Mouse (Mus musculus) forebrain, postnatal 0 days (tissue): ENCODE data around the gene H2afx. TPM values are rescaled to one million over a fixed set of nuclear protein-coding genes. Genes with fewer than 3 reads are reported as not detected.
A peak's percentile ranks its signal among the peaks of the same experiment; 100 is the strongest.
"Not testable (repeated sequence)": the region's sequence is repeated elsewhere in the genome, so short reads cannot be mapped to it uniquely, and the experiment has no call there.

Experiments used
- ATAC-seq: fragments of 200-750 bp; cut with Nextera tagmentation; 2 replicates; pipeline ENCODE4 v1.8.0; 2017; ENCODE audit warnings: mild to moderate bottlenecking, moderate library complexity
- DNase-seq: peaks from one replicate; pipeline ENCODE4 v3.0.0-alpha.2; 2015
- H3K27ac ChIP-seq: fragments of 300-500 bp; sonication (generic); 2 replicates; pipeline ENCODE4 v1.5.1; 2014; ENCODE audit warnings: low read depth, mild to moderate bottlenecking, antibody characterized with exemption, low read length, moderate library complexity, mixed read lengths
- H3K27me3 ChIP-seq: fragments of 300-500 bp; sonication (generic); 2 replicates; pipeline ENCODE4 v1.6.1; 2014; ENCODE audit warnings: mild to moderate bottlenecking, low read length, mixed read lengths; ENCODE audit not compliant: insufficient read depth
- H3K36me3 ChIP-seq: fragments of 300-500 bp; sonication (generic); 2 replicates; pipeline ENCODE4 v1.6.1; 2014; ENCODE audit warnings: mild to moderate bottlenecking, moderate library complexity; ENCODE audit not compliant: insufficient read depth
- H3K4me1 ChIP-seq: fragments of 300-500 bp; sonication (generic); 2 replicates; pipeline ENCODE4 v1.6.1; 2014; ENCODE audit warnings: antibody characterized with exemption; ENCODE audit not compliant: insufficient read depth
- H3K4me2 ChIP-seq: fragments of 300-500 bp; sonication (generic); 2 replicates; pipeline ENCODE4 v1.6.1; 2014; ENCODE audit warnings: low read depth, mild to moderate bottlenecking, moderate library complexity
- H3K4me3 ChIP-seq: fragments of 300-500 bp; sonication (generic); 2 replicates; pipeline ENCODE4 v1.5.1; 2014; ENCODE audit warnings: low read depth, low read length, mixed read lengths
- H3K9ac ChIP-seq: fragments of 300-500 bp; sonication (generic); 2 replicates; pipeline ENCODE4 v1.6.1; 2014; ENCODE audit warnings: mild to moderate bottlenecking
- H3K9me3 ChIP-seq: fragments of 300-500 bp; sonication (generic); 2 replicates; pipeline ENCODE4 v1.6.1; 2016; ENCODE audit warnings: low read length
- CTCF ChIP-seq: sonication (generic); IDR thresholded peaks from 2 replicates; pipeline ENCODE4 v1.5.1; 2016; ENCODE audit warnings: antibody characterized with exemption, control low read depth, low read depth
- WGBS: fragments of 180-500 bp; shearing (Covaris S2); extraction: QIAGEN DNeasy Blood & Tissue Kit; methylation state at CpG from one replicate; pipeline ENCODE4 v1.1.7; 2014; 5-methylcytosine and 5-hydroxymethylcytosine counted together
- polyA plus RNA-seq: library from polyadenylated mRNA; unstranded; fragments of >200 nt; fragmentation: Nextera tagmentation; extraction: Ambion mirVana; gene quantifications from 2 replicates; pipeline ENCODE4 v1.2.1, GENCODE M21; 2015
- total RNA-seq: library from RNA; depleted of rRNA; stranded (reverse); fragments of >200 nt; gene quantifications from 2 replicates; pipeline ENCODE4 v1.2.3, GENCODE M21; 2014

The H2afx gene
- total and polyA plus RNA-seq, 2 experiments from 2014 or later: 97.8 to 143 TPM

- Histone ChIP-seq H3K9ac (no peak overlapping the region), H3K4me2 (no peak overlapping the region), H3K27me3 (no peaks in the 10 kb centered on the region), H3K4me1 (peaks cover 6% of the 10 kb centered on the region), H3K36me3 (peaks cover 3% of the 10 kb centered on the region; the same call in 1 of the 2 replicates), H3K9me3 (no peaks in the 10 kb centered on the region), H3K4me3 (no peak overlapping the region), H3K27ac (no peak overlapping the region)
- ATAC-seq (no peak), DNase-seq (no peak)
- 57% methylated on average over 3 of the region's 3 CpGs for WGBS
- peak; percentile 49 for TF ChIP-seq CTCF
These were observed 30.0 kb downstream of the H2afx start for GRCm38 (mm10) chr9:44364480-44364879.

GRCm38 (mm10) chr9:44373386-44373785, 38.9 kb downstream of the H2afx start:
- no peak overlapping the region for H3K4me3 ChIP-seq
- ATAC-seq (no peak), DNase-seq (no peak)
- H3K9me3 ChIP-seq: no peaks in the 10 kb centered on the region
- no peak overlapping the region for H3K4me2 ChIP-seq
- no peak overlapping the region for H3K9ac ChIP-seq
- H3K36me3 ChIP-seq: no peaks in the 10 kb centered on the region
- H3K27ac ChIP-seq: no peak overlapping the region
- H3K4me1 ChIP-seq: no peaks in the 10 kb centered on the region
- no peak for TF ChIP-seq CTCF
- H3K27me3 ChIP-seq: no peaks in the 10 kb centered on the region

- Histone ChIP-seq H3K9ac (no peak overlapping the region), H3K36me3 (peaks cover 2% of the 10 kb centered on the region), H3K27ac (no peak overlapping the region), H3K4me2 (no peak overlapping the region), H3K4me3 (no peak overlapping the region), H3K9me3 (no peaks in the 10 kb centered on the region), H3K4me1 (peaks cover 6% of the 10 kb centered on the region), H3K27me3 (no peaks in the 10 kb centered on the region)
- DNase-seq (no peak), ATAC-seq (no peak)
- no peak for TF ChIP-seq CTCF
- WGBS: 85% methylated on average over 6 of the region's 6 CpGs
These were observed 41.6 kb downstream of the H2afx start for GRCm38 (mm10) chr9:44376141-44376540.

- not testable (repeated sequence) for DNase-seq, H3K4me2 ChIP-seq, H3K9ac ChIP-seq, H3K9me3 ChIP-seq, ATAC-seq, H3K4me3 ChIP-seq, H3K27ac ChIP-seq, H3K4me1 ChIP-seq, H3K27me3 ChIP-seq
- peaks cover 14% of the 10 kb centered on the region for H3K36me3 ChIP-seq
- 88% methylated on average over 2 of the region's 2 CpGs for WGBS
These were observed 42.8 kb downstream of the H2afx start for GRCm38 (mm10) chr9:44377335-44377734.

GRCm38 (mm10) chr9:44378153-44378730, 43.7 kb downstream of the H2afx start:
- Histone ChIP-seq H3K27me3 (no peaks in the 10 kb centered on the region), H3K36me3 (peaks cover 23% of the 10 kb centered on the region), H3K27ac (0 out of 2 replicates have a peak overlapping the region, but pooled peaks have one; percentile 86), H3K9me3 (no peaks in the 10 kb centered on the region), H3K4me1 (peaks cover 6% of the 10 kb centered on the region), H3K4me3 (peak overlapping the region; percentile 78), H3K9ac (peak overlapping the region; percentile 84), H3K4me2 (peak overlapping the region; percentile 94)
- 86% methylated on average over 5 of the region's 5 CpGs for WGBS
- ATAC-seq (no peak), DNase-seq (no peak)
- TF ChIP-seq CTCF: no peak

- H3K27ac ChIP-seq: peak within 1 kb of the TSS; percentile 86
- TF ChIP-seq CTCF: peak; percentile 66
- DNase-seq (peak; percentile 99), ATAC-seq (peak; percentile 99)
- peak within 1 kb of the TSS; percentile 84 for H3K9ac ChIP-seq
- 2% methylated on average over 83 of the region's 83 CpGs for WGBS
- no peaks in the 10 kb centered on the region for H3K9me3 ChIP-seq
- peaks cover 6% of the 10 kb centered on the region for H3K4me1 ChIP-seq
- peaks cover 32% of the 10 kb centered on the region for H3K36me3 ChIP-seq
- H3K4me3 ChIP-seq: peak within 1 kb of the TSS; percentile 78
- no peaks in the 10 kb centered on the region for H3K27me3 ChIP-seq
- H3K4me2 ChIP-seq: peak within 1 kb of the TSS; percentile 94
These were observed 44.8 kb downstream of the H2afx start, which contains the start of gene Hyou1 for GRCm38 (mm10) chr9:44379054-44379834. Gene Hyou1, plus strand, starts transcription at chr9:44379490.

- Histone ChIP-seq H3K4me2 (peak overlapping the region; percentile 94), H3K4me3 (peak overlapping the region; percentile 78), H3K9ac (peak overlapping the region; percentile 84), H3K9me3 (no peaks in the 10 kb centered on the region), H3K4me1 (peaks cover 6% of the 10 kb centered on the region), H3K36me3 (peaks cover 38% of the 10 kb centered on the region), H3K27ac (peak overlapping the region; percentile 84), H3K27me3 (no peaks in the 10 kb centered on the region)
- WGBS: 10% methylated on average over 15 of the region's 15 CpGs
- 0 out of 2 replicates have a peak, but pooled peaks have one; percentile 1 for ATAC-seq
- TF ChIP-seq CTCF: no peak
- DNase-seq: no peak
These were observed 45.4 kb downstream of the H2afx start for GRCm38 (mm10) chr9:44379862-44380261.
